Mouse (Mus musculus): ENCODE data around the gene Bloc1s5.

The Bloc1s5 gene

GRCm38 (mm10) chr13:38573281-38573680 lies 61.6 kb downstream of the Bloc1s5 start:
- DNase-seq (ENCODE audit: low spot score), result no peak

DNA sequence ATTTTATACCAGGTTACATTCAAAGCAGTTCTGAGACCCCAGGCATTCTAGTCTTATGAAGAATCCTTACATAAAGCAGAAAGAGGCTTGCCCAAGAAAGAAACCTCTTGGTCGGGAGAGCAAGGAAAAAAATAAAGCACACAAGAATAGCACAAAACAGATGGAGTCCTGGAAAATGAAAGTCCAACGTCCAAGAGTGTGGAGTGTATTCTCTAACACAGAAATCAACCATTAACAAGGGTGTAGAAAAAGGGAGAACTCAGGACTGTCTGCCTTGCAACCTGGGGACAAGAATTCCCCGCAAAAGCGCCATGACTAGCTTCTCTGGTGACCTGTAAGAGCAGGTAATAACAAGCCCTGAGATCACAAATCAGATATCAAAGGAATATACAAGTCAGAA lies 69.7 kb downstream of the Bloc1s5 start:
- DNase-seq (ENCODE audit: low spot score), result no peak

DNA sequence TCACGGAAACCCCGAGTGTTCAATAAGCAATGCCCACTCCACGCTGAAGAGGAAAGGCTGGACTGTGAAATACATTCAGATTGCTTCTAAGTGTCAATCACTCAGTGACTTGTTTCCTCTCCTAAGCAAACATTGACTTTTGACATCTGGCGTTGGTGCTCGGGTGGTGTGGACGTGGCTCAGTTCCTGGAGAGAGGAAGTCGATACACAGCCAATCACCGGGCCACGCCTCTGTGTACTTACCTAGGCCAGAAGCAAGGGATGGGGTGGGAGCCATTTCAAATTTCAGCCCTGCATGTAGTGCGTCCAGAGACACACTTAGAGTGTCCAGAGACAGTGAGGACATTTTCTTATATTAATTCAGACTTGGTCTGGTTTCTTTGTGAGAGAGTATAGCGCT lies 80.3 kb downstream of the Bloc1s5 start:
- DNase-seq (ENCODE audit: low spot score), result no peak

DNA sequence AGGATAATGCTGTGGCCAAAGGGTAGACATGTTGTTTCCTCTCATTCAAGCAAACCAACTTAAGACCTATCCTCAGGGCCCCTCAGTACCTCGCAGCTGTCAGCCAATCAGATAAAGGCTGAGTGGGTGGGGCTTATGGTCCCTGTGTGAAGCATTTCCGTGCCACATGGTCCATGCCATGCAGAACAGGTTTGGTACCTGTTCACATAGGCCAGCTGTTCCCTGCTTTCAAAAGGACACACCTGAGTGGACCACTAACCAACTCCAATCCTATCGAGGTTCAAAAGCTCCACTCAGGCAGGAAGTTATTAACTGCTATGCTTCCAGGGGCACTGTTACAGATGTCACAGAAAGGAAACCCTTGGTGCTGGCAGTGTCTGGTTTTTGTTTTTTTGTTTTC lies 80.7 kb downstream of the Bloc1s5 start:
- DNase-seq (ENCODE audit: low spot score), result no peak

DNA sequence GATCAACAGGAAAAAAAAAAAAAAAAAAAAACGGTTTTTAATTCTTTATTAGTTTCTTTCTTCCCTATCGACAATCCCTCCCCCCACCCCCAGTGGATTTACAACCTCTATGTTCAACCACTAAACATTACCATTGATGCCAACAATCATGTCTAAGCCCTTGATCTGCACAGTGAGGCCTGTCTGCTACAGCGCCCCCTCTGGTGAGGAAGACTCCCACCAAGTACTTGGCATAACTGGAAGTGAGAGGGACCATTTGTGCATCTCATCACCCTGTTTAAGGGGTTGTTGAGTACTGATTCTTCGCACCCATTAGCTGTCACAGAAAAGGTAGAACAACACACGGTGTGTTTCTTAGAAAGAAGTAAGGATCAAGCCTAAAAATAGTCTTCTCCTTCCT lies 86.2 kb downstream of the Bloc1s5 start:
- no peak for DNase-seq (ENCODE audit: low spot score)

DNA sequence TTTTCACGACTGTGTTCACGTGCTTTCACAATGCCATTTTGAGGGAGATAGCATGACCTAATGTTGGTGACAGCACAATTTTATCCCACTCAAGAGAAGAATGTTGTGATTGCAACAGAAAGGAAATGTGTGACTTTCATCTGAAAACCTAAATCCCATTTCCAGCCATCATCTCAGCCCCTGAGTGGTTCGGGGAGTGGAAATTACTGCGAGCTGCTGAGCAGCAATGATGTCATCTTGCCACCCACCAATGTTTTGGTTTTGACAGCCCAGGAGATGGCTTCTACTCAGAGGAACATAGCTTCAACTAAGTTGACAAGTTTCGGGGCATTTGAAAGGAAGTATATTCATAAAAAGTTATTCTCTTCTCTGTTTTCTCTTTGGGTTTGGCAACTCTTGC lies 87.2 kb downstream of the Bloc1s5 start:
- DNase-seq (ENCODE audit: low spot score), result no peak

GRCm38 (mm10) chr13:38546754-38547153 lies 88.2 kb downstream of the Bloc1s5 start:
- no peak for DNase-seq (ENCODE audit: low spot score)

DNA sequence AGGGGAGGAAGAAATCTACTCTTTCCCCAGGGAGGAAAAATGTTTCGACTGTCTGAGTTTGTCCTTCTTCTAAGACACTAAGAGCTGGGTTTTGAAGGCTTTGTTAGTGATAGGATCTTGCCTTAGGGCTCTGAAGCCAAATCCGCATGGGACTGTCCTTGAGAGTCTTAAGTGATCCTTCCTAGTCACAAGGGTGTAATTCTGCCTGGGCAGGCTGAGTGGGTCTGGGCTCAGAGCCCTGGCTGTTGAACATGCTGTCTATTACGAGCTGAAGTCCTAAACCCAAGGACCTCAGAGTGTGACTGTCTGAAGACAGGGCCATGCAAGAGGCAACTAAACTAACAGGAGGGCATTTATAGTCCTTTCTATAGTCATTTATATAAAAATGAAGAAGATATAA lies 89.4 kb downstream of the Bloc1s5 start:
- DNase-seq (ENCODE audit: low spot score), result no peak

DNA sequence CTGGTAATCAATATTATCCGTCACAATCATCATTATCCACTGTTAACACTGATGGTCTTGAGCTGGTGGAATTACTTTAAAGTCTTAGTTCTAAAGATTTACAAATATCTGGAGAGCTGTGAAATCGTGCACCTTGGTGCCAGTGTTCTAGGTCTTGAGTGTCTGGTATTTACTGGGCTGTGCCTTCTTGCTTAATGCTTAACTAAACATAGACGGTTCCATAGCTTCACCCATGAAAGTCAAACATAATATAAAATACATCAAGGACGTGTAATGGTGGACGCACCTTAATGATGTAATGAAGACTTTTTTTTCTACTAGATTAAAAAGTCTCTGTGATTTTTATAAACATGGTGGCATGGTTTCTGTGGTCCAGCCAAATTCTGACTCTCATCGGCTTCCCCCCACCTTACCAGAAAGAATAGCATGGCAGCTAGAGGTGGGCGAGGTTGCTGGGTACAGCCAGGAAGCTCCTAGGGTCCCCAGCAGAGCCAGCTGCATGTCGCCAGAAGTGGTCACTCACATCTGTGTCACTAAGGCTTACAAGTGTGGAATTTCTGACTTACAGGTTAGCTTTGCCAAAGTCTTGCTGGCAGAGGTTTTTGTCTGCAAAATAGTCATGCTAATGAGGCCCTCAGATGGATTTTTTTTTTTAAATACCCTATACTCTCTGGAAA lies 90.0 kb downstream of the Bloc1s5 start:
- DNase-seq (ENCODE audit: low spot score), result no peak

- no peak for DNase-seq (ENCODE audit: low spot score)
Observed at GRCm38 (mm10) chr13:38543455-38544125, 91.3 kb downstream of the Bloc1s5 start.

Data from layer of hippocampus, adult 9-10 months (tissue).